Mouse (Mus musculus): ENCODE measurements around the gene Gm49630.
"Not testable (repeated sequence)": the region's sequence is repeated elsewhere in the genome, so short reads cannot be mapped to it uniquely, and the experiment has no call there.

The Gm49630 gene

DNA sequence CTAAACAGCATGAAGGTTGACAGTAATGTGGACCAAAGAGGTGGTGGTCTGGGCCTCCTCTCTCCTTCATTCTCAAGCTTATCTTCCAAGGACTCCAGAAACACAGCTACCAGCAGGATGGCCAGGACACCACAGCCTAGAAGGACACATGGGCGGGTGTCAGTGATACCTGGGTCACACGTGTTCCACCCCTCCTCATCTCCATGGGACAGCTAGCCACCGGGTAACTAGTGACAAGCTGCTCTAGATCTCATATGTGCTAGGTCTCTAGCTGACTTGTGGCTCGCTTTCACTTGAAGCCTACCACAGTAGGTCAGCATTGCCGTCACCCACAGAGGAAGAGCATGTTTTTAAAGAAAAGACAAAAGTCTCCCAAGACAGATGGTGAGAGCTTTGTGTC is at the start of gene Gm49630:
Gene Gm49630 (minus strand): TSS at position 101 of the 400 bp plus-strand sequence.
- in situ Hi-C loops (cut with MboI; ENCODE audit: low pct_unique_long_range_greater_than_20kb in 1 of 2, low sequenced_read_pairs in 2 of 2, unreplicated experiment in 1 of 2) = not testable (repeated sequence)

- in situ Hi-C loops (cut with MboI; ENCODE audit: low pct_unique_long_range_greater_than_20kb in 1 of 2, low sequenced_read_pairs in 2 of 2, unreplicated experiment in 1 of 2) = not testable (repeated sequence)
Observed at GRCm38 (mm10) chr17:7420191-7420973, 48.6 kb upstream of the Gm49630 start.

- in situ Hi-C loops (cut with MboI; ENCODE audit: low pct_unique_long_range_greater_than_20kb in 1 of 2, low sequenced_read_pairs in 2 of 2, unreplicated experiment in 1 of 2) = not testable (repeated sequence)
Observed at GRCm38 (mm10) chr17:7414601-7415310, 43.0 kb upstream of the Gm49630 start.

DNA sequence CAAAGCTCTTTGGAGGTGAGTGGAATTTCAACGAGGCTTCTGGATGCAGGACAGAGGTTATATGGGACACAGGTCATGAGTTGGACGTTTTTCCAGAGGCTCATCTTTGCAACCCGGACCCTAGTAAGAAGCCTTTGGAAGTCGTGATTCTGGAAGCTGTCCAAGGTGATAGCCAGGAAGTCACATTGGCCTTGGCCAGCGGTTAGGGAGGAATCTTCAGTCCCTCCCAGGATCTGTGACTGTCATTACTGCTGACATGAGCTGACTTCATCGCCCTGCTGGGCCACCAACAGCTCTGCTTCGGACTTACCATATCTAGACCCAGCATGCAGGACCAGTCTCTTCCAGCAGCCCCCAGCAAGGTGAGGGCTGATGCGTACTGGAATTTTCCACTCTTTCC is 41.6 kb upstream of the Gm49630 start:
- in situ Hi-C loops (cut with MboI; ENCODE audit: low pct_unique_long_range_greater_than_20kb in 1 of 2, low sequenced_read_pairs in 2 of 2, unreplicated experiment in 1 of 2) = not testable (repeated sequence)

GRCm38 (mm10) chr17:7399770-7400169 is 28.0 kb upstream of the Gm49630 start:
- in situ Hi-C loops (cut with MboI; ENCODE audit: low pct_unique_long_range_greater_than_20kb in 1 of 2, low sequenced_read_pairs in 2 of 2, unreplicated experiment in 1 of 2) = not testable (repeated sequence)

GRCm38 (mm10) chr17:7398198-7398847 is 26.5 kb upstream of the Gm49630 start:
- in situ Hi-C loops (cut with MboI; ENCODE audit: low pct_unique_long_range_greater_than_20kb in 1 of 2, low sequenced_read_pairs in 2 of 2, unreplicated experiment in 1 of 2) = not testable (repeated sequence)

DNA sequence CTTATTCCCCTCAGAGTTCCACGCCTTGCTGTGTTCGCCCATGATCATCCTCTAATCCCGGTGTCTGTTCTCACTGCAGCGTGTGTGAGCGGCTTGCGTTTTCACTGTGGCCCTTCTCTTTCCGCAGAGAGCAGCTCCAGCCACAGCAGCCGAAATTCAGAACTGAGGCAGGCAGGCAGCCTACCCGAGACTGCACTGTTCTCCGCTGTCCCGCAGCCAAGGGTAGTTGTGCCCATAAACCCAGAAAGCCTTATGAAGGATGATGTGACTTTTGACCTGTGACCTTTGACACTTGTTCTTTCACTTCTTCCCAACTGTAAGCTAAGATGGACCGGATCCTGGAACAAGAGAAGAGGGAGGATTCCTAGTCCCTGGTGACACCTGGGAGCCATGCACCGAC is 25.3 kb upstream of the Gm49630 start:
- in situ Hi-C loops (cut with MboI; ENCODE audit: low pct_unique_long_range_greater_than_20kb in 1 of 2, low sequenced_read_pairs in 2 of 2, unreplicated experiment in 1 of 2) = not testable (repeated sequence)

DNA sequence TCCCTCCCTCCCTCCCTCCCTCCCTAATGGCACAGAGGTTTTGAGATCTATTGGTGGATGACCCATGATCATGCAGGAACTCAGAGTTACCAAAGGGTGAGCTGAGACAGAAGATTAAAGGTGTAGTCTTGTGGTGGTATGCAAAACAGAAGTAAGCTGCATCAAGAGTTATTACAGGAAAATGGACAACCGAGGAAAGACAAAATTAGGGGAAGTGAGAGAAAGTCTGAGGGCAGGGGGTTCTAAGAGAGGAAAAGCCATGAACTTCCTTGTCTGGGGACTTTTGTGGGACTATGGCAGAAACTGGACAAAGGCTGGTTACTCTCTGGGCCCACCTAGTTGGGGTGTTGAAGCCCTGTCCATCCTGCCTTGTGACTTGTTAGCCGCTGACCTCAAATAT is 24.5 kb upstream of the Gm49630 start:
- in situ Hi-C loops (cut with MboI; ENCODE audit: low pct_unique_long_range_greater_than_20kb in 1 of 2, low sequenced_read_pairs in 2 of 2, unreplicated experiment in 1 of 2) = not testable (repeated sequence)

GRCm38 (mm10) chr17:7395671-7396070 is 23.9 kb upstream of the Gm49630 start:
- in situ Hi-C loops (cut with MboI; ENCODE audit: low pct_unique_long_range_greater_than_20kb in 1 of 2, low sequenced_read_pairs in 2 of 2, unreplicated experiment in 1 of 2) = not testable (repeated sequence)

DNA sequence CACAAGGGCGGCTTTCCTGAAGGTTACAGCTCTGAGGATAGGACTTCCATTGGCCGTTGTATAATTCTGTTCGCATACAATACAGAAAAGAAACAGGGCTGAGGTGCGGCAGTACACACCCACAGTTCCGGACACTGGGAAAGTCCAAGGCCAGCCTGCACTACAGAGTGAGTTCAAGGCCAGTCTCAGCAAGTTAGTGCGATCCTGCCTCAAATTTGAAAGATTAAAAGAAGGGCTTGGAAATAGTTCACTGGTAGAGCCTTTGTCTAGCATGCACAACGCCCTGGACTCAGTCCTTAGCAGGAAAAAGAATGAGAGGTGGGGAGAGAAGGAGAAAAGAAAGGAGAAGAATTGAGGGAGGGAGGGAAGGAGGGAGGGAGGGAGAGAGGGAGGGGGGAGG is 23.3 kb upstream of the Gm49630 start:
- in situ Hi-C loops (cut with MboI; ENCODE audit: low pct_unique_long_range_greater_than_20kb in 1 of 2, low sequenced_read_pairs in 2 of 2, unreplicated experiment in 1 of 2) = not testable (repeated sequence)

- in situ Hi-C loops (cut with MboI; ENCODE audit: low pct_unique_long_range_greater_than_20kb in 1 of 2, low sequenced_read_pairs in 2 of 2, unreplicated experiment in 1 of 2) = not testable (repeated sequence)
Observed at GRCm38 (mm10) chr17:7389898-7390297, 18.1 kb upstream of the Gm49630 start.

- in situ Hi-C loops (cut with MboI; ENCODE audit: low pct_unique_long_range_greater_than_20kb in 1 of 2, low sequenced_read_pairs in 2 of 2, unreplicated experiment in 1 of 2) = not testable (repeated sequence)
Observed at GRCm38 (mm10) chr17:7388958-7389356, 17.2 kb upstream of the Gm49630 start.

GRCm38 (mm10) chr17:7388341-7388957 is 16.7 kb upstream of the Gm49630 start:
- in situ Hi-C loops (cut with MboI; ENCODE audit: low pct_unique_long_range_greater_than_20kb in 1 of 2, low sequenced_read_pairs in 2 of 2, unreplicated experiment in 1 of 2) = not testable (repeated sequence)

DNA sequence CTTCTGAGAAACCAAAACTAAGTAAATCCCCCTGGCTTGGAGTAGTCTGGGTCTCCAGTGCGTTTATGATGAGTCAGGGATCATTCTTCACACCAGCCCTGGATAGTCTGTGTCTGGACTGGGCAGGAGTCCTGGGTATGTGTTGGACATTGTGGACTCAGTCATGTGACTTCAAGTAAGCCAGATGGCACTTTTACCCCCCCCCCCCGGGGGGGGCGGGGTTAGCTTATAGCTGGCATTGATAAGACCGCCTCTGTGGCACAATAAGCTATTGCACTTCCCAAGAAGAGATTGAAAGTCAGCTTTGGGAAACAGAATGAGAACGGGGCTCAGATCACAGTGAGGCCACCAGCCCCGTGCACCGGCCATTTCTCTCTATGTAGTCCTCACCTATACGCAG is 14.2 kb upstream of the Gm49630 start:
- in situ Hi-C loops (cut with MboI; ENCODE audit: low pct_unique_long_range_greater_than_20kb in 1 of 2, low sequenced_read_pairs in 2 of 2, unreplicated experiment in 1 of 2) = not testable (repeated sequence)

- in situ Hi-C loops (cut with MboI; ENCODE audit: low pct_unique_long_range_greater_than_20kb in 1 of 2, low sequenced_read_pairs in 2 of 2, unreplicated experiment in 1 of 2) = not testable (repeated sequence)
Observed at GRCm38 (mm10) chr17:7385364-7385763, 13.6 kb upstream of the Gm49630 start, which contains the start of gene Unc93a2. Gene Unc93a2, minus strand, starts transcription at chr17:7385464.

DNA sequence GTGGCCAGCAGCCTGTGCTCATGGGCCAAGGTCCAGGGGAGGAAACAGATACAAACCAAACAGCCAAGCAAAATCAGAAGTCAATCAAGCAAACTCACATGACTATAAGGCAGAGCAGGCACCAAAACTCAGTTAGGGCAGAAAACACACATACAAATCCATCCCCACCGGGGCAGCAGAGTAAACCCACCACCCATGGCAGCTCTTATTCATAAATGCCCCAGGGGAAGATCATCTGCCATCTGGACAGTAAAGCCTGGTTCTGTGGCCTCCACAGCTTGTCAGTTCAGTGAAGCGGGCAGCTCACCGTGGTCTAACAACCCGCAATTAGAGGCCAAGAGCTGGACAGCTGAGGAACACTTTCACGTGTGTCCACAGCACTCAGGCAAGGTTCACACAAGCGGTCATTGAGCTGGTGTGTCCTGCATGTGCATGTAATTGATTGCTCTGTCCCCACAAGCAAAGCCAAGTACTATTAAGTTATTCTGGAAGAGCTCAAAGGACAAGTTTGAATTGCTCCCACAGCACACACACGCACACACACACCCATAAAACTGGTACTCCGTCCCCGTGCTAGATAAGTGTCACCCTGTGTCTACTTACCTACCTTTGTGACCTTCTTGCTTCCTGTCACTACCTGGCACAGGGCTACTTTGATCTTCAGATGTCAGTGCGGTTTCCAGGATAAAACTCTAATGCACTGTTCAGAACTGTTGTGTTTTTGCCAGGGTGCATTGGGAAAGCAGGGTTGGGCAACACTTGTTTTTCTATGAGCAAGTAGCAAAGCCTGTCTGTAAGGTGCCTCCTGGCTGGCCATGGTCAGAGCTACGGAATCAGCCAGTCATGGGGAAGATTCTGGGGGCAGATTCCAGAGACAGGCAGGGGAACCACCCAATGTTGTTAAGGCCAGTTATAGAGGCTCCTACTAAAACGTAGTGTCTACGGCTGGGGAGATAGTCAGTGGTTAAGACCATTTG is 11.7 kb upstream of the Gm49630 start:
- in situ Hi-C loops (cut with MboI; ENCODE audit: low pct_unique_long_range_greater_than_20kb in 1 of 2, low sequenced_read_pairs in 2 of 2, unreplicated experiment in 1 of 2) = not testable (repeated sequence)

GRCm38 (mm10) chr17:7382711-7383110 is 10.9 kb upstream of the Gm49630 start:
- in situ Hi-C loops (cut with MboI; ENCODE audit: low pct_unique_long_range_greater_than_20kb in 1 of 2, low sequenced_read_pairs in 2 of 2, unreplicated experiment in 1 of 2) = not testable (repeated sequence)

DNA sequence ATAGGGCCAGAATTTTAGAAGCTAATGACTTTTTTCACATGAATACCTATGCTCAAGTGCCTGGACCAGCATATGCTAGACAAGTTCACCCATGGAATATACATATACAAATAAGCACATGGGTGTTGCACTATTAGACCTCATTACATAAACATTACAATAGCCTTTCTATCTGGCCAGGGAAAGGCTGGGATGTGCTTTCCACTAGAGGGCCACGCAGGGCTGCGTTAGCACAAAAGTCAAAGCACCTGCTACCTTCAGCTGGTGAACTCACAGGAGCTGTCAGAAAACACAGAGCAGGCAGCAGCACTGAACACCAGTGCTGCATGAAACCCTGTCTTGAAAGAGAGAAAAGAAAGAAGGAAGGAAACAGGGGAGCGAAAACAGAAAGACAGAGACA is 6.1 kb upstream of the Gm49630 start:
- in situ Hi-C loops (cut with MboI; ENCODE audit: low pct_unique_long_range_greater_than_20kb in 1 of 2, low sequenced_read_pairs in 2 of 2, unreplicated experiment in 1 of 2) = not testable (repeated sequence)
